Mouse (Mus musculus) activated CD4-positive, CD25-positive, alpha-beta regulatory T cell, adult 9 weeks (primary cell): ENCODE data around the gene Exosc2. TPM values are rescaled to one million over a fixed set of nuclear protein-coding genes. Genes with fewer than 3 reads are reported as not detected.

ENCODE experiments used
- polyA plus RNA-seq: library from polyadenylated mRNA; unstranded; fragments of 100-300 nt; shearing (Covaris generic); gene quantifications from one replicate; pipeline ENCODE4 v1.2.1, GENCODE M21; 2017

Exosc2 gene
- polyA plus RNA-seq, result 39.4 TPM

DNA sequence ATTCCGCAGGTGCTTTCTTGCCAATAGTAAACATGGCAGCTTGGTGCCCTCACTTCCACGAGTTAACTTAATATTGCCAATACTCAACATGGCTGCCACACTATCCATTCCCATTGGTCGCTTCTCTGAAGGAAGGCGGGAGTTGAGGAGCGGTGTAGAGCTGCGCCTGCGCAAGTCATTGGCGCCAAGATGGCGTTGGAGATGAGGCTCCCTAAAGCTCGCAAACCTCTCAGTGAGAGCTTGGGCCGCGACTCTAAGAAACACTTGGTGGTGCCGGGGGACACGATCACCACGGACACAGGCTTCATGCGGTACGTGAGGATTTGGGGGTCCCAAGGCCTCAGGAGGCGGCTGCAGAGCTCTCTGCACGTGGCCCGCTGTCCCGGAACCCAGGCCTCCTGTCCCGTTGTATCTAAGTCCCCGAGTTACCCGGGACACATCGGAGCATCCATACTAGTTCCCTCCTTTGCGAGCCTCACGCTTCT is at the start of gene Exosc2:
TSS of gene Exosc2 (plus strand) at position 165 of the 485 bp plus-strand sequence.

GRCm38 (mm10) chr2:31639901-31640608 is 30.5 kb upstream of the Exosc2 start, which contains the start of gene Prdm12:
TSS of gene Prdm12 (plus strand) at chr2:31640037.

DNA sequence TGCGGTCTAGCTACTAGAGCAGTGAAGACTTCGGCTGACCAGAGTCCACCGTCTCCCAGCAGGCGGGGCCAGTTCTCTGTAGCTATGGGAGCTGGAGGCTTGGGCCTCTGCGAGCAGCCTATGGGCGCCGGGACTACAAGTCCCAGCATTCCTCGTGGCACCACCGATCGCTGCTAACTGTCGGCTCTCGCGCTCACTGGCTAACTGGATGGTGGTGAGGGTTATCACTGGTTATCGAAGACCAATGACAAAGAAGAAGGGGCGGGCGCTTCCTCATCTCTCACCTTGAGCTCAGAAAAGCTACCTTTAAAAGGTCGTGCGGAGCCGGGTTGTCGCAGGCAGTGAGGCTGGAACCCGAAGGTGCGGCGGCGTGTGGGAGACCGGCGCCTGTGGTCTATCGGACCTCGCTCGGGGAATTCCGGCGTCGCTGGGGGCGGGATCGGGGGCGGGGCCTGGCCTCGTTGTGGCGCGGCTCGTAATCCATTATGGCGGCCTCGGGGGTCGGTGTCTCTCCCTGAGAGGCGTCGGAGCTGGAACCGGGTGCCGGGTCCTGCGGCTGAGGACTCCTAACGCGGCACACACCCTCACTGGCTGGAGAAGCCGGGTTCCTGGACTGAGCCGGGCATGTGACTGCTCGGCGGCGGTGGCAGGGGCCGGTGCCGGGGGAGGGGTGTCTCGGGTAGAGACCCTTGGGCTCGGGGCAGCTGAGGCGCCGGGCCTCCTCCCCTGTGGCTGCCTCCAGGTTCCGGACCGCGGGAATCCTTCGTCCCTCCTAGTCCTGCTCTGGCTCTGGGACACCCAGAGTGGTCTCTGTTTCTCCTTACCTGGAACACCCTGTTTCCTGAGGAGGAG is 17.8 kb downstream of the Exosc2 start, which contains the start of gene Abl1:
TSS of gene Abl1 (plus strand) at position 303 of the 852 bp plus-strand sequence.

Other genes with a start within 250 kb of the Exosc2 start
- gene Ass1, start 200.5 kb upstream of the Exosc2 start, polyA plus RNA-seq, result 123 TPM
- gene Fubp3, start 98.1 kb upstream of the Exosc2 start, polyA plus RNA-seq, result 41.0 TPM
- gene Prdm12, start 30.7 kb upstream of the Exosc2 start, polyA plus RNA-seq, result not detected
- gene Abl1, start 17.7 kb downstream of the Exosc2 start, polyA plus RNA-seq, result 24.0 TPM
- gene Qrfp, start 139.9 kb downstream of the Exosc2 start, polyA plus RNA-seq, result 0.37 TPM
- 0.34 TPM for gene Fibcd1, start 175.3 kb downstream of the Exosc2 start, polyA plus RNA-seq
- gene Lamc3, start 216.6 kb downstream of the Exosc2 start, polyA plus RNA-seq, result 0.07 TPM